Mouse (Mus musculus) kidney, adult 11 months (tissue): Measurements from ENCODE around the gene Gm49358.

Experiments used
- DNase-seq: peaks from one replicate; pipeline ENCODE4 v3.0.0; 2022

Gene Gm49358

DNA sequence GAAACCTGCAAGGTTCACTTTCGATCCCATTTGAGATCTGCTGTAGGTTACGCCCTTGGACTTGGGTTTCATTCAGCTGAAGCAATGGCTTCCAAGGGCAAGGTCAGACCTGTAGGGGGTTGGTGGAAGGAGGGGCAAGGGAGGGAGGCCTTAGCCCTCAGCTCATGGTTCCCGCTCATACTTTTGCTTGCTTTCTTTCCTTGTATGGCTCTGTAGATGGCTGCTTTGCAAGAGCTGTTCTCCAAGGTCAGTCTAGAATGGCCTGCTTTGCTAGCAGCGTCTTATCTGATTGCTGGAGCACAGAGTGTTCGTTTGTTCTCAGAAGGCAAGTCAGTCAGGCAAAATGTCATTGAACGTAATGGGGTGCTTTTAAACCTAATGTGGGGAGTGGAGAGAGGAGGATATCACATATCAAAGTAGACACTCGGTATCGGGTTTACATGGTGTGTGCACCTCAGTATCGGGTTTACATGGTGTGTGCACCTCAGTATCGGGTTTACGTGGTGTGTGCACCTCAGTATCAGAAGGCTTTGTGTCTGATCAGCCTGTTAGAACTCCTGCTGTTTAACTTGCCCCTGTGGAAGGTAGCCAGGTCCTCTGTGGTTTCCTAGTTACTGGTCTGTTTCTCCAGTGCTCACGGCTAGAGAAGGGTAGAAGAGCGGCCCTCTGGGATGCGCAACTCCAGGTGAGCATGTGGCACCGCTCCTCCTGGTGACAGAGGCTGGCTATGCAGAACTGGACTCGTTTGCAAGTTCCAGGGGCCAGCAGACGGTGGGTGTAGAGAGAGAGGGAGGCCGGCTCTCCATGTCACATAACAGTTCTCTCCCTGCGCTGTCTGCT, 50.7 kb downstream of the Gm49358 start:
- DNase-seq = peak; percentile 60

- DNase-seq = no peak
Observed at GRCm38 (mm10) chr10:86815133-86815532, 51.4 kb downstream of the Gm49358 start.

DNA sequence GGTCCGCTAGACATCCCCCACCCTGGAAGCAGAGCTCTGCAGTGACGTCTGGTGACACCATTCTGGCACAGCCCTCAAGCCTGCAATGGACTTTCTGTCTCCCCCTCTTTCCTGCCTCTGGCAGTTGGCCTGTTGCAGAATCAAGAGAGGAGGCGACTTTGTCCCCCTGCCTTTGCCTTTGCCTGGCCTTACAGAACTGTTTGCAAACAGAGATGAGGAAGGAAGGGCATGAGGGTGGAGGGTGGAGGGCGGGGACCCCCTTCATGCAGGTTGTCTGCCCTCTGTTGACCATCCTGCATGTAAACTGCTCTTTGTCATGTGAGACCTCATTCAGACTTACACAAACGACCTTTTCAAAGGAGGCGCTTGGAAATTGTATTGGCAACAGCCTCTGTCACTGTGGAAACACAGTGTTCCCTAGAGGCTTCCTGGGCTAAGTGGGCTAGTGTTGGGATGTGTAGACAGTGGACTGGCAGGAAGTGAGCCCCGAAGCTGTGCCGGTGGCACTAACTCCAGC, 55.9 kb downstream of the Gm49358 start:
- no peak for DNase-seq

DNA sequence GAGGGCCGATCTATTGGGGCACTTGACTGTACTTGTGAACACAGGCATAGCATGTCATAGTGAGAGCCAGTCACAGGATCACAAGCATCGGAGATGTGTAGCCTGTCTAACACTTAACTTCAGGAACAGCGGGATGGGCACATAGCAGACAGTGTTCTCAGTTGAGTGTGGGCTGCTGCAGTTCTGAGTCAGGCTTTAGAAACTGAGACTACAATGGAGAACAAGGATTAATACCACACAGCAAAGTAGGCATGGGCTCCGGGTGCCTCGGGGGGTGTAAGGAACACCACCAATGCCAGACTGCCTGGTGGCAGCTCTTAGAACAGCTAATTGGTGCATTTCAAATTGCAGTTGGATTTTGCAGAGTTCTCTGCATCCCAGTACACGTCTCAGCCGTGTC, 57.2 kb downstream of the Gm49358 start:
- no peak for DNase-seq

DNA sequence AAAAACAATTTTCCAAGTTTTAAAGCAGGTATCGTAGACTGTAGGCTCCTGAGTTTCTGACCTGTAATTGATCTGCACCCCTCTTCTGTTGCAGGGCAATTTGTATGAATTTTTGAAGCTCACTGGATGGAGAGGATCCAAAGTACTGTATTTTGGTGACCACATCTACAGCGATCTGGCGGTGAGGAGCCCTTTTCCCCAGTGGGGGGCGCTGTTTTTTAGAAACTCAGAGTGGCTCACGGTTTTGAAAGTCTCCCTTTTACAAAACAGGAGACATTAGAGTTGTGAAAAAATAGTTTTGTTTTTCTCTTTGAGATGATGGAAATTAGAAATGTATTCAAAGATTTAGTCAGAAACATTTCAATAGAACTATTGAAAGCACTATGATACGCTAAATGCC, 60.3 kb downstream of the Gm49358 start:
- no peak for DNase-seq

- DNase-seq = peak; percentile 55
Observed at GRCm38 (mm10) chr10:86824871-86825270, 61.1 kb downstream of the Gm49358 start.

DNA sequence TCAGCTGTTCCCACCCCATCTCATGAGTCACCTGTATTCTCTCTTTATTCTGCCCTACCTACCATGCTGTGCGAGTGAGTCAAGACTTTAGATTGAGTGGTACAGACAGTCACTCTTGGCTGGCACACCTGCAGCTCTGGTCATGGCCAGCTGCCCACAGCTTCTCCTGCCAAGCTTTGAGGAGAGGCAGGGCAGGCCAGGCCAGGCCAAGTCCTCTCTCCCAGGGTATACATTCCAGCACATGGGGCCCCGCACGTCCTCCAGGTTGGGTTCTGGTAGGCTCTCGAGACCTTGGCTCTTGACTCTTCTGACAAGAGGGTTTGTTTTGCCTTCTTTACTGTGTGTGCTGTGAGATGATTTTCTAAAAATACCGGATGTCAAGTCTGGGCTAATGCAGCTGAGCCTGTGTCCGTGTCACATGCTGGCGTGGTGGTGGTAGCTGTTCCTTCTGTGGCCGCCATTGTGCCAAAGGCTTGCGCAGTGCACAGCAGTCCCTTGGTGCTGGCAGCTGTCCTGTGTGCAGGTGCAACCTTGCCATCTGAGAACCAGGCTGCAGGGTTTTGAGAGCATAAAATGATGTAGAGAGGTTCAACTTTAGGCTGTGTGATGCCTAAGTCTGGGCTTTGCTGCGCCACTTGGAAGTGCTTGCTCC, 62.2 kb downstream of the Gm49358 start:
- peak; percentile 85 for DNase-seq

DNA sequence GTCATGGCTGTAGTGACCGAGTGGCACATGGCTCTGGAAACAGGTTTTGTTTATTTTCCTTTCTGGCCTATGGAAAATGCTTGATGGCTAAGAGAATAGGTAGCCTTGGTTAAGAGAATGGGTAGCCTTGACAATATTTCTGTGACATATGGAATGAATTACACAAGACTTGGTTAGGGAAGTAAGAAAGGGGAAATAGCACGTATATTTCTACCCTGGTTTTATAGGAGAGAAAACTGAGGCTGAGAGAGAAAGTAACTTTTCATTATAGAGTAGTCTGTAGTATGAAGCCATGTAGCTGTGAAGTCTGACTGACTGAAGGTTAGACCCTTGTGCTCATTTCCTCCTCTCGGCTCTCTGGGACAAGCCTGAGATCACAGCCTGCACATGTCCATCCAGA, 63.2 kb downstream of the Gm49358 start:
- DNase-seq = no peak

DNA sequence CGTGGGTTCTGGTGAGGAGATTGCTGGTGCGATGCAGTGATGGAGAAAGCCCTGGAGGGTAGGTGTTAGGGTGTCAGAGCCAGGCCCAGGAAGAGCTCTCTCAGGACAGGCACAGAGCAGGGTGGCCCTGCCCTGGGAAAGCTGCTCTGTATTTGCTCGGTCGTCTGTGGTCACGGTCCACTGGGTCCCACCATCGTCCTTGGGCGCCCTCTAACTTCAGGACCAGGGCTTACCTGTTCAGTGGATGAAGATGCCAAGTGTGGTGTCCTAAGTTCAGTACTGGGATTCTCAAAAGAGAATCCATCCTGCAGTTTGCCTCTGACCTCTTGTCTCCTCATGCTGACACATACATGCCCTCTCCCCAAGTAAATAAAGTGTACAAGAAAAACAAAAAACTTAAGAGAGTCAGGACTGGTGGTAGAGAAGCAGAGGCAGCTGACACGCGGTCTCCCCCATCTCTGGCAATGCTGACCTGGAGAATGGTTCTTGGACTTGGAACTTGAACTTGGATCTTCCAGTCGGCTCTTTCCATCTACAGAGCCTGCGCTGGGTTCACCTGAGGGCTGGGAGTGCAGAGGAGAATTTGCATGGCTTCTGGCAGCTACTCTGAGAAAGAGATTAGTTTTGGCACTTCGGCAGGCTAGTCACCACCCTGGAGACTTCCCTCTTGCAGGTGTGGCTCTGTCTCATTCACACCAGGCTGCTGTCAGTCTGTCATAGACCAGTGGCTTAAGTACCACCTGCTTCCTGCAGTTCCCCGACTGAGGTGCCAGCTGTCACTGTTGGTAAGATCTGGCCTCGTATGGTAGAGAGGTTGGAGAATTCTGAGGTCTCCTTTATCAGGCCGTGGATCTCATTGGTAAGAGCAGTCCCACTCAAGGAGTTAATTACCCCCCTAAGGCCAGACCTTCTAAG, 64.7 kb downstream of the Gm49358 start:
- DNase-seq = peak; percentile 81

DNA sequence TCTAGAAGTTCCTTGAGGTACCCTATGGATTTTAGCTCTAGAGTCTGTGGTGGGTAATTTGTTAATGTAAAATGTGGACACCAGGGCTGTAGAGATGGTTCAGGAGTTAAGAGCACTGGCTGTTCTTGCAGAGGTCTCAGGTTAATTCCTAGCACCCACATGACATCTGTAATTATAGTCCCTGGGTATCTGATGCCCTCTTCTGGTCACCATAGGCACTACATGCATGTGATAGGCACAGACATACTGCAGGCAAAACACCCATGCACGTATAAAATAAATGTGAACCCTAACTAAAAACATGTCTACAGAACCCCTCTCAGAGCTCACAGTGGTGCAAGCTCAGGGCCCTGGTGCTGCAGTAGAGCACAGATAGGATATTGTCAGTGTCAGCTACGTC, 65.7 kb downstream of the Gm49358 start:
- no peak for DNase-seq

DNA sequence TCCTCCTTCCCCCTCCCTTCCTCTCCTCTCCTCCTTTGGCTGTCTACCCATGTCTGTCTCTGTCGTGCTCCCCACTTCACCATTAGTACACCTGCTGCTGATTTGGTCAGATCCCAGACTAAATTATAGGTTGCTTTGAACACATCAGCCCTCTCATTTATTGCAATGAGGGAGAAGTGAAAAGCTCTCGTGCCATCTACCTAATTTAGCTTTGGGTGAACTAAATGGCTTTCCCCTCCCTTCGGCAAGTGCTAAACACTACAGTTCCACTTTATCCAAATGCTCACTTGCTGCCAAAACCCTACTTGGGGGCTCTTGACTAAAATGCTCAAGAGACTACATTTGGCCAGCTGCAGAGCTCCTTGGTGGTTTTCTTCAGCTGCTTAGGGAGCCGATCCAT, 73.0 kb downstream of the Gm49358 start:
- DNase-seq = no peak

- DNase-seq = no peak
Observed at GRCm38 (mm10) chr10:86838827-86839226, 75.1 kb downstream of the Gm49358 start.

GRCm38 (mm10) chr10:86842659-86843058, 78.9 kb downstream of the Gm49358 start:
- no peak for DNase-seq

DNA sequence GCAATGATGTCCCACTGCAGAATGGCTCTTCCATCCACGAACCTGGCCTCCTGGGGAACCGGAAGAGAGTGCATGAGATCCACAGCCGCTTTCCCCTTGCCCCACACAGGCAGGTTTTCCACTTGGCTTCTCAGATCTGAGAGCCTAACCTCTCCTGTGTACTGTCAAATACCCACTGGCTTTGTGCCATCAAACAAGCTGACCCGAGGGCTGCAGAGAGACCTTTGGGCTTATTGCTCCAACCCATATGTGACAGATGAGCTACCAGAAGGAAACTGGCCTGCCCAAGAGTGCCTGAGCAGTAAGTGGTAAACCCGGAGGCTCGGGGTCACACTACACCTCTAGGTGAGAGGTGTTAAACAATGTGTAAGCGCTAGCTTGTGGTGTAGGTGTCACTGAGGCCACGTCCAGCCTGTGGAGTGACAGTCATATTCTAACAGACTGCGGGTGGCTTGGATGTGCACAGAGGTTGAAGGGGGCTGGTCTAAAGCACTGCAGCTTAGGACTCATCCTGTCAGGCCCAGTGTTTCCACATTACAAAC, 83.2 kb downstream of the Gm49358 start:
- DNase-seq = peak; percentile 65

GRCm38 (mm10) chr10:86849087-86849486, 85.3 kb downstream of the Gm49358 start:
- no peak for DNase-seq

DNA sequence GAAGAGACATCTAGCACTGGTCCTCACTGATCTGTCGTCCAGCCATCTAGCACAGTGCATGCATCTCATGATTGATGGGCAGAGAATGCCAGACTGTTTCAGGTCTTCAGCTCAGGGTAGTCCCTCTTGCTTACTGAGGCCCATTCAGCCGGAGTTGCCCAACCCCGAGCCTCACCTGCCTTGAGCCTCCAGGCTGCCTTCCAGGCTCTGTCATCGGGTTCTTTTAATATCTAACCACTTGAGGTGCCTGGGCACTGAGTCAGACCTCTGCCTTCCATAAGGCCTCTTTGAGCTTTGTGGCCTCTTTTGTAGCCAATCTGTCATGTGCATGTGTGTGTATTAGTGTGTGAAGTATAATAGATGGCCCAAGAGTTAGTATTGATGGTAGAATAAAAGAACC, 85.7 kb downstream of the Gm49358 start:
- DNase-seq = no peak

GRCm38 (mm10) chr10:86852160-86852559, 88.4 kb downstream of the Gm49358 start:
- no peak for DNase-seq

GRCm38 (mm10) chr10:86853433-86853832, 89.7 kb downstream of the Gm49358 start:
- DNase-seq = no peak

- no peak for DNase-seq
Observed at GRCm38 (mm10) chr10:86860396-86860795, 96.6 kb downstream of the Gm49358 start.

GRCm38 (mm10) chr10:86862496-86862895, 98.7 kb downstream of the Gm49358 start:
- DNase-seq = peak; percentile 73

GRCm38 (mm10) chr10:86863429-86863828, 99.7 kb downstream of the Gm49358 start:
- no peak for DNase-seq

GRCm38 (mm10) chr10:86872121-86872520, 108.3 kb downstream of the Gm49358 start:
- DNase-seq = no peak

- DNase-seq = no peak
Observed at GRCm38 (mm10) chr10:86872591-86872990, 108.8 kb downstream of the Gm49358 start.
